Mouse (Mus musculus): ENCODE measurements around the gene Efna4. TPM values are rescaled to one million over a fixed set of nuclear protein-coding genes. Genes with fewer than 3 reads are reported as not detected.

Efna4 gene
- polyA plus RNA-seq, 1 experiment from 2014 or later = 20.5 TPM

DNA sequence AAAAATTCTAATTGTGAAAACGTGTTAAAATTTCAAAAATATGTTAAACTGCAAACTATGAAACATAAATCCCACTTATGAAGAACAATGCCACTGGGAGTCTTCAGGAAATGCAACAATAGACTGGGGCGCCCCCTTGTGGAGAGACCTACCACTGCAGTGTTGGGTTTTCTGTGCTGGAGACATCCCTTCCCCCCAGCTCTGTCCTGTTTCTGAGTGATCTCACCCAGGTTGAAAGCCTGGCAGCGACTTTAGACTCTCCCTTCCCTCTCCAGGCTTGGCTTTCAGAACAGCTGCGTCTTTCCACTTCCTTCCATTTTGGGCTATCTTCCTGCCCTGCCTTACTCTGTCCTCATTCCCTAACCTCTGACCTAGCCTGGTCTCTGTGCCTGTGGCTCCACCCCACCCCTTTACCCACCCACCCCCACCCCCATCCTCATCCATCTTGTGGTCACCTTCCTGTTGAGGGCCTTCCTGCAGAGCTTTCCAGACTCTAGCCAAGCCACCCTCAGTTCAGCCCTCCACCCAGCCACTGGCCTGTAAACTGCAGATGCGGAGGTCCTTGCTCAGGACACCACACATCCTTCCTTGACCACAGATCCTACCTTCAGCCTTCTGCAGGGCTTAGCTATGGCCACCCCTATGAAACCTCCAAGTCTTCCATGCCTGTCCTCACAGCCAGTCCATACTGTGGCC lies 17.1 kb upstream of the Efna4 start:
- Histone ChIP-seq H3K9me3 (ENCODE audit: control insufficient read depth, low read length) (no peaks in the 10 kb centered on the region), H3K27me3 (ENCODE audit: control insufficient read depth, insufficient read depth, low read length) (no peaks in the 10 kb centered on the region; the same call in 1 of the 2 replicates), H3K4me2 (ENCODE audit: low read depth) (no peak overlapping the region), H3K9ac (ENCODE audit: low read length) (no peak overlapping the region), H3K4me1 (ENCODE audit: control insufficient read depth, insufficient read depth, low read length) (peaks cover 3% of the 10 kb centered on the region; the same call in 1 of the 2 replicates), H3K4me3 (ENCODE audit: low read depth, low read length) (no peak overlapping the region), H3K27ac (ENCODE audit: low read depth, low read length) (no peak overlapping the region), H3K36me3 (ENCODE audit: control insufficient read depth, insufficient read depth, low read length) (no peaks in the 10 kb centered on the region)
- 0 out of 2 replicates have a peak, but pooled peaks have one; percentile 39 for ATAC-seq (ENCODE audit: insufficient read depth, low FRiP score, low TSS enrichment)
- DNase-seq (ENCODE audit: low spot score) = peak; percentile 81
- WGBS = 20% methylated on average over 5 of the region's 5 CpGs

GRCm38 (mm10) chr3:89351271-89351670 lies 13.4 kb upstream of the Efna4 start:
- no peaks in the 10 kb centered on the region for H3K36me3 ChIP-seq (ENCODE audit: control insufficient read depth, insufficient read depth, low read length)
- H3K4me3 ChIP-seq (ENCODE audit: low read depth, low read length) = no peak overlapping the region
- no peak for DNase-seq (ENCODE audit: low spot score)
- WGBS = 68% methylated on average over 5 of the region's 5 CpGs
- H3K27me3 ChIP-seq (ENCODE audit: control insufficient read depth, insufficient read depth, low read length) = peaks cover 7% of the 10 kb centered on the region; the same call in 1 of the 2 replicates
- peaks cover 7% of the 10 kb centered on the region for H3K4me1 ChIP-seq (ENCODE audit: control insufficient read depth, insufficient read depth, low read length)
- no peak overlapping the region for H3K27ac ChIP-seq (ENCODE audit: low read depth, low read length)
- no peaks in the 10 kb centered on the region for H3K9me3 ChIP-seq (ENCODE audit: control insufficient read depth, low read length)
- ATAC-seq (ENCODE audit: insufficient read depth, low FRiP score, low TSS enrichment) = no peak
- H3K4me2 ChIP-seq (ENCODE audit: low read depth) = no peak overlapping the region
- H3K9ac ChIP-seq (ENCODE audit: low read length) = no peak overlapping the region

DNA sequence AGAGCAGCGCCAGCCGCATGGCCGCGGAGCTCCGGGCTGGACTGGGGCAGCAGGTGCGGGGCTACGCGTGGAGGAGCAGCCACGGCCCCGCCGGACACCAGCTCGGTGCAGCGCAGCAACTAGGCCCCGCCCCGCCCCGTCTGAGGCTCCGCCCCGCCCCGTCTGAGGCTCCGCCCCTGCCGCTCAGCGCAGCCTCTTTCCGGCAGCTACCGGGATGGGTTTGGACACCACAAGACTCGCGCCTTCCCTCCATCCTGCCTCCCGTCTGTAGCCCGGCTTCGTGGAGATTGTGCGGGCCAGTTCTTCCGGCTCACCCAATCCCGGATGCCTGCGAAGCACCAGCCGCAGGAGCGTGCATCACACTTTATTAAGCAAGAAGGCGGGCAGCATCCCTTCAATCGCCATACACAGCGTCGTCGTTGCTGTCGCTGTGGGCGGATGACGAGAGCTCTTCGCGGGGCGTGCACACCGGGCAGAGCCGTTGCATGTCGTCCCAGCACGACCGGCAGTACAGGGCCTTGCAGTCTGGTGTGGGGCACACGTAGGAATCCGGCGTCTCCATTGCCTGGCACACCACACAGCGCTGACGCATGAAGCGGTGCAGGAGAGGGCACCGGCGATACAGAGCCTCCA lies 12.2 kb upstream of the Efna4 start, which contains the start of gene Adam15:
TSS of gene Adam15 (minus strand) at position 128 of the 633 bp plus-strand sequence.
- peaks cover 7% of the 10 kb centered on the region; the same call in 1 of the 2 replicates for H3K27me3 ChIP-seq (ENCODE audit: control insufficient read depth, insufficient read depth, low read length)
- no peaks in the 10 kb centered on the region for H3K36me3 ChIP-seq (ENCODE audit: control insufficient read depth, insufficient read depth, low read length)
- under 1% methylated on average over 51 of the region's 59 CpGs for WGBS
- peak within 1 kb of the TSS; percentile 55 for H3K4me3 ChIP-seq (ENCODE audit: low read depth, low read length)
- ATAC-seq (ENCODE audit: insufficient read depth, low FRiP score, low TSS enrichment) = peak; percentile 90
- H3K4me2 ChIP-seq (ENCODE audit: low read depth) = peak within 1 kb of the TSS; percentile 94
- peaks cover 7% of the 10 kb centered on the region for H3K4me1 ChIP-seq (ENCODE audit: control insufficient read depth, insufficient read depth, low read length)
- H3K9ac ChIP-seq (ENCODE audit: low read length) = peak within 1 kb of the TSS; percentile 60
- H3K9me3 ChIP-seq (ENCODE audit: control insufficient read depth, low read length) = no peaks in the 10 kb centered on the region
- H3K27ac ChIP-seq (ENCODE audit: low read depth, low read length) = 0 out of 2 replicates have a peak within 1 kb of the TSS, but pooled peaks have one; percentile 42
- DNase-seq (ENCODE audit: low spot score) = peak; percentile 91

DNA sequence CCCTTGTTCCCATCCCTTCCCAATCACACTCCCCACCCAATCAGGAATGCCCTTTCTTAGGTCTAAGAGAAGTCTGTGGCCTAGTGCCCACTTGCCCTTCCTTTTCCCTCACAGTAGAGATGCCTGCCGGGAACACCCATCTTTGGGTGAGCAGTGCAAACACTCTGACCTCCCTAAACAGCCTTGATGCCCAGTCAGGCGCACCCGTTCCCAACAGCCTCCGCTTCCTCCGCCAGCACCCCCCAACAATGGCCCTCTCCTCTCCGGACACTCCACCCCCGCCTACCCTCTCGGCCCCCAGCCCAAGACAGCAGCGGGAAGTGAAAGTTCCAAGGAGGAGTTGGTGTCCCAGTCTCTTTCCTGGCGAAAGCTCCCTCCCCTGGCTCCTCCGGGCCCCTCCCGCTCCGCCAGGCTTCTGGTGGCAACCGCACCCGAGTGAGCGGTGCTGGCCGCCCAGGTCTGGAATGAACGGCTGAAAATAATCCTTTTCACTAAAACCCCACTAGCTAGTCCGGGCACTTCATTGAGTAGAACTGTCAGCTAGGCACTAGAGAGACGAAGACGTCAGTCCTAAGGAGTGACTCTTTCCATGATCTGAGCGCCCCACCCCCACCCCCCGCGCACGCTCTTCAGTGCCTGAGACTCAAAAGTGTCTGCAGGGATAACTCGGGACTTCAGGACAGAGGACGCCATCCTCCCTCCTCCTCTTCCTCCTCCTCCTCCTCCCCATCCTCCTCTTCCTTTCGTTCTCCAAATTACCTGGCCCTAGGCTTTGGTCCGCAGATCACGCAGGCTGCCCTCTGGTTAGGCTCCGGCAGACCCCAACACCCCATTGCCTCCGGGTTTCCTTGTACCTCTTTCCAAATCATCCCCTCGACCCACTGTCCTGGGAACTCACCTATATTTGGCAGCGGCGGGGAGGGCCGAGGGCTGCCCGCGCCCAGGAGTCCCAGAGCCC lies 11.4 kb upstream of the Efna4 start:
- ATAC-seq (ENCODE audit: insufficient read depth, low FRiP score, low TSS enrichment) (peak; percentile 17; the same call in 1 of the 2 replicates), DNase-seq (ENCODE audit: low spot score) (peak; percentile 49)
- H3K4me3 ChIP-seq (ENCODE audit: low read depth, low read length) = peak overlapping the region; percentile 55
- peak overlapping the region; percentile 94 for H3K4me2 ChIP-seq (ENCODE audit: low read depth)
- WGBS = under 1% methylated on average over 38 of the region's 38 CpGs
- peaks cover 7% of the 10 kb centered on the region for H3K4me1 ChIP-seq (ENCODE audit: control insufficient read depth, insufficient read depth, low read length)
- H3K27me3 ChIP-seq (ENCODE audit: control insufficient read depth, insufficient read depth, low read length) = peaks cover 7% of the 10 kb centered on the region; the same call in 1 of the 2 replicates
- peak overlapping the region; percentile 58 for H3K9ac ChIP-seq (ENCODE audit: low read length)
- no peaks in the 10 kb centered on the region for H3K9me3 ChIP-seq (ENCODE audit: control insufficient read depth, low read length)
- no peaks in the 10 kb centered on the region; the same call in 1 of the 2 replicates for H3K36me3 ChIP-seq (ENCODE audit: control insufficient read depth, insufficient read depth, low read length)
- no peak overlapping the region for H3K27ac ChIP-seq (ENCODE audit: low read depth, low read length)

- peaks cover 2% of the 10 kb centered on the region; the same call in 1 of the 2 replicates for H3K36me3 ChIP-seq (ENCODE audit: control insufficient read depth, insufficient read depth, low read length)
- peaks cover 7% of the 10 kb centered on the region for H3K4me1 ChIP-seq (ENCODE audit: control insufficient read depth, insufficient read depth, low read length)
- no peak for DNase-seq (ENCODE audit: low spot score)
- WGBS = 41% methylated on average over 1 of the region's 1 CpGs
- no peaks in the 10 kb centered on the region for H3K9me3 ChIP-seq (ENCODE audit: control insufficient read depth, low read length)
- no peak overlapping the region; the same call in 1 of the 2 replicates for H3K4me2 ChIP-seq (ENCODE audit: low read depth)
- H3K27me3 ChIP-seq (ENCODE audit: control insufficient read depth, insufficient read depth, low read length) = peaks cover 7% of the 10 kb centered on the region; the same call in 1 of the 2 replicates
- H3K4me3 ChIP-seq (ENCODE audit: low read depth, low read length) = no peak overlapping the region
- no peak overlapping the region for H3K27ac ChIP-seq (ENCODE audit: low read depth, low read length)
- no peak overlapping the region for H3K9ac ChIP-seq (ENCODE audit: low read length)
- no peak for ATAC-seq (ENCODE audit: insufficient read depth, low FRiP score, low TSS enrichment)
Observed at GRCm38 (mm10) chr3:89347916-89348315, 10.1 kb upstream of the Efna4 start.

- WGBS = 85% methylated on average over 10 of the region's 10 CpGs
- ATAC-seq (ENCODE audit: insufficient read depth, low FRiP score, low TSS enrichment) = no peak
- no peak overlapping the region for H3K4me3 ChIP-seq (ENCODE audit: low read depth, low read length)
- no peaks in the 10 kb centered on the region for H3K9me3 ChIP-seq (ENCODE audit: control insufficient read depth, low read length)
- H3K4me2 ChIP-seq (ENCODE audit: low read depth) = no peak overlapping the region
- H3K27me3 ChIP-seq (ENCODE audit: control insufficient read depth, insufficient read depth, low read length) = peaks cover 7% of the 10 kb centered on the region; the same call in 1 of the 2 replicates
- H3K4me1 ChIP-seq (ENCODE audit: control insufficient read depth, insufficient read depth, low read length) = peaks cover 7% of the 10 kb centered on the region
- no peak overlapping the region for H3K27ac ChIP-seq (ENCODE audit: low read depth, low read length)
- no peak for DNase-seq (ENCODE audit: low spot score)
- peaks cover 2% of the 10 kb centered on the region; the same call in 1 of the 2 replicates for H3K36me3 ChIP-seq (ENCODE audit: control insufficient read depth, insufficient read depth, low read length)
- no peak overlapping the region for H3K9ac ChIP-seq (ENCODE audit: low read length)
Observed at GRCm38 (mm10) chr3:89346815-89347540, 9.2 kb upstream of the Efna4 start.

DNA sequence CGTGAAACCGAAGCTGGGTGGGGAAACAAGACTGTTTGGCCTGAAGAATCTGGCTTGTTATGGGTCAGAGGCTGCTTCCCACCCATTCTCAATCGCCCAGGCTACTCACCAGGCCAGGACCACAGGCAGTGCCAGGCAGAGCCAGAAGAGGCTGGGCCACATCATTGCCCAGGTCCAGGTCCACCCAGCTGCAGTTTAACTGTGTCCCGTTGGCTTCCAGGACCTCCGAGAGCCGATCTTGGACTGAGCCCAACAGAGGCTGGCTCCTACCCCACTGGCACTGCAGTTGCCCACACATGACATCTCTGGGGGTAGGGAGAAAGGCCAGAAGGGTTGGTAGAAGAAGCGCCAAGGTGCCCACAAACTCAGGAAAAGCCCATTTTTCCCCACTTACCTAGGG lies 5.5 kb upstream of the Efna4 start:
- Histone ChIP-seq H3K27me3 (ENCODE audit: control insufficient read depth, insufficient read depth, low read length) (peaks cover 4% of the 10 kb centered on the region; the same call in 1 of the 2 replicates), H3K27ac (ENCODE audit: low read depth, low read length) (no peak overlapping the region), H3K4me3 (ENCODE audit: low read depth, low read length) (no peak overlapping the region), H3K36me3 (ENCODE audit: control insufficient read depth, insufficient read depth, low read length) (peaks cover 2% of the 10 kb centered on the region; the same call in 1 of the 2 replicates), H3K4me1 (ENCODE audit: control insufficient read depth, insufficient read depth, low read length) (peaks cover 14% of the 10 kb centered on the region), H3K4me2 (ENCODE audit: low read depth) (no peak overlapping the region), H3K9me3 (ENCODE audit: control insufficient read depth, low read length) (no peaks in the 10 kb centered on the region), H3K9ac (ENCODE audit: low read length) (no peak overlapping the region)
- DNase-seq (ENCODE audit: low spot score) = no peak
- 84% methylated on average over 7 of the region's 7 CpGs for WGBS
- ATAC-seq (ENCODE audit: insufficient read depth, low FRiP score, low TSS enrichment) = no peak

All from neural tube, embryonic 11.5 days (tissue).